Comparison of ENCODE assay signal across 9 mouse cellular contexts in genomic region chr15:13244306-13244705, GRCm38 (mm10).
DNase-seq lines count a peak whose midpoint lies in the region; ATAC-seq and TF ChIP-seq lines count a peak whose summit lies in the region.
"Had no signal": no experiment of that assay in that cellular context is flagged by ENCODE, and none has a peak within 500 bp of the region (broad histone marks: within the 10 kb centered on the region; RNA-seq: fewer than 3 reads in every experiment).

No protein-coding gene starts in this region.

- no peaks in the 10 kb centered on the region for H3K9me3 ChIP-seq in heart, embryonic 16.5 days (replicated peaks; ENCODE audit: control insufficient read depth, low read length)
- no peaks in the 10 kb centered on the region for H3K9me3 ChIP-seq in hindbrain, embryonic 10.5 days
- H3K9me3 ChIP-seq in forebrain, embryonic 11.5 days (ENCODE audit: control insufficient read depth, low read length): no peaks in the 10 kb centered on the region

- no peak for TF ChIP-seq POLR2A in heart, adult 2 months (IDR thresholded peaks at IDR 0.05; ENCODE audit: insufficient read depth, low read depth, low read length)

- H3K36me3 ChIP-seq in heart, embryonic 16.5 days (ENCODE audit: control insufficient read depth, insufficient read depth): no peaks in the 10 kb centered on the region
- H3K36me3 ChIP-seq in heart, adult 2 months (ENCODE audit: control insufficient read depth, insufficient read depth, low read length): no peaks in the 10 kb centered on the region
- no peaks in the 10 kb centered on the region for H3K36me3 ChIP-seq in hindbrain, embryonic 10.5 days
- no peaks in the 10 kb centered on the region for H3K36me3 ChIP-seq in forebrain, embryonic 11.5 days (ENCODE audit: control insufficient read depth, insufficient read depth, low read length)

- 14% methylated on average over 14 of the region's 14 CpGs for WGBS in heart, embryonic 16.5 days
- WGBS in heart, adult 2 months: 6% methylated on average over 14 of the region's 14 CpGs
- WGBS in hindbrain, embryonic 10.5 days: 34% methylated on average over 14 of the region's 14 CpGs
- WGBS in forebrain, embryonic 11.5 days: 67% methylated on average over 14 of the region's 14 CpGs

- no peak overlapping the region for H3K27ac ChIP-seq in heart, embryonic 16.5 days (ENCODE audit: low read length)
- H3K27ac ChIP-seq in heart, adult 2 months: no peak overlapping the region
- no peak overlapping the region for H3K27ac ChIP-seq in hindbrain, embryonic 10.5 days
- H3K27ac ChIP-seq in forebrain, embryonic 11.5 days (ENCODE audit: low read depth, low read length): no peak overlapping the region
- H3K27ac ChIP-seq: stomach, postnatal 0 days had no signal

- intact Hi-C loops in heart, adult 2 months (cut with DNase I): no loop called here

- H3K79me2 ChIP-seq in heart, adult 2 months (replicated peaks; ENCODE audit: control insufficient read depth, insufficient read depth, low read length): no peaks in the 10 kb centered on the region

- TF ChIP-seq CTCF in heart, adult 2 months (IDR thresholded peaks at IDR 0.05): no peak

- DNase-seq in heart, adult 2 months: no peak
- DNase-seq in adrenal gland, postnatal 36 days: peak; percentile 16 to 19
- peak; percentile 7 for DNase-seq in hindbrain, embryonic 10.5 days (ENCODE audit: low spot score)
- peak; percentile 26 for DNase-seq in mesoderm, embryonic 11.5 days (ENCODE audit: low read depth, low spot score)
- DNase-seq in right cerebral cortex, adult 18-20 months: no peak
- DNase-seq in left cerebral cortex, adult 11 months (ENCODE audit: low spot score): no peak
- no peak for DNase-seq in forebrain, embryonic 11.5 days (ENCODE audit: low spot score)

- no peak for TF ChIP-seq EP300 in heart, adult 2 months (IDR thresholded peaks at IDR 0.05; ENCODE audit: insufficient read depth, low read depth, low read length)

- H3K4me3 ChIP-seq in heart, embryonic 16.5 days (ENCODE audit: low read length): peak overlapping the region; percentile 20
- no peak overlapping the region for H3K4me3 ChIP-seq in heart, adult 2 months
- no peak overlapping the region for H3K4me3 ChIP-seq in hindbrain, embryonic 10.5 days
- H3K4me3 ChIP-seq in forebrain, embryonic 11.5 days (ENCODE audit: low read depth, low read length): no peak overlapping the region

- peak; percentile 76 for ATAC-seq in heart, embryonic 16.5 days (replicated peaks; ENCODE audit: extremely low read depth, insufficient read depth, low FRiP score)
- no peak for ATAC-seq in forebrain, embryonic 11.5 days (replicated peaks; ENCODE audit: low FRiP score)

- no peaks in the 10 kb centered on the region for H3K4me1 ChIP-seq in heart, embryonic 16.5 days (ENCODE audit: control insufficient read depth, insufficient read depth, low read length)
- H3K4me1 ChIP-seq in heart, adult 2 months (ENCODE audit: control insufficient read depth, insufficient read depth, low read length): no peaks in the 10 kb centered on the region; the same call in 1 of the 2 replicates
- peaks cover 11% of the 10 kb centered on the region; the same call in 1 of the 2 replicates for H3K4me1 ChIP-seq in hindbrain, embryonic 10.5 days (replicated peaks)
- no peaks in the 10 kb centered on the region for H3K4me1 ChIP-seq in forebrain, embryonic 11.5 days (replicated peaks; ENCODE audit: control insufficient read depth, insufficient read depth, low read length)

- H3K27me3 ChIP-seq in heart, embryonic 16.5 days (ENCODE audit: control insufficient read depth, insufficient read depth, low read length): no peaks in the 10 kb centered on the region
- no peaks in the 10 kb centered on the region for H3K27me3 ChIP-seq in heart, adult 2 months (ENCODE audit: control insufficient read depth, insufficient read depth, low read length)
- H3K27me3 ChIP-seq in hindbrain, embryonic 10.5 days (ENCODE audit: insufficient read depth, poor library complexity, severe bottlenecking): no peaks in the 10 kb centered on the region; the same call in 1 of the 2 replicates
- H3K27me3 ChIP-seq in forebrain, embryonic 11.5 days (ENCODE audit: control insufficient read depth, insufficient read depth, low read length): no peaks in the 10 kb centered on the region

- peak overlapping the region; percentile 43; the same call in 1 of the 2 replicates for H3K9ac ChIP-seq in heart, embryonic 16.5 days (ENCODE audit: low read length)
- H3K9ac ChIP-seq in heart, adult 2 months (ENCODE audit: low read depth, low read length): no peak overlapping the region
- H3K9ac ChIP-seq in forebrain, embryonic 11.5 days (ENCODE audit: low read length): no peak overlapping the region

- H3K4me2 ChIP-seq in heart, embryonic 16.5 days (ENCODE audit: low read depth, low read length): peak overlapping the region; percentile 60
- no peak overlapping the region for H3K4me2 ChIP-seq in forebrain, embryonic 11.5 days (ENCODE audit: low read depth, low read length, severe bottlenecking)

Comparison
In these comparisons a context has a peak if more than half of its experiments do, and no peak if none do; other contexts are left out.
1. DNase-seq: peak in adrenal gland, postnatal 36 days (2 of 2), hindbrain, embryonic 10.5 days (single experiment) and mesoderm, embryonic 11.5 days (single experiment); none in heart, adult 2 months (0 of 2), right cerebral cortex, adult 18-20 months (single experiment), left cerebral cortex, adult 11 months (single experiment) and forebrain, embryonic 11.5 days (single experiment).